In genomic region chr3:36521073-36522060, GRCm38 (mm10) we compare ENCODE assay signal across 8 mouse cellular contexts. TPM values are rescaled to one million over a fixed set of nuclear protein-coding genes. Genes with fewer than 3 reads are reported as not detected.
A peak's percentile ranks its signal among the peaks of the same experiment; 100 is the strongest.
DNase-seq lines count a peak whose midpoint lies in the region; ATAC-seq lines count a peak whose summit lies in the region.

Gene Gm11549, minus strand, starts transcription at chr3:36521813.

- under 1% methylated on average over 51 of the region's 51 CpGs for WGBS in lung, embryonic 16.5 days
- under 1% methylated on average over 51 of the region's 51 CpGs for WGBS in neural tube, embryonic 11.5 days

- peak within 1 kb of the TSS; percentile 25 for H3K9ac ChIP-seq in lung, embryonic 16.5 days (ENCODE audit: low read length)
- H3K9ac ChIP-seq in neural tube, embryonic 11.5 days (ENCODE audit: low read length) = peak within 1 kb of the TSS; percentile 56

- H3K27ac ChIP-seq in lung, embryonic 16.5 days (ENCODE audit: low read length) = no peak within 1 kb of the TSS
- H3K27ac ChIP-seq in neural tube, embryonic 11.5 days (ENCODE audit: low read depth, low read length) = no peak within 1 kb of the TSS

- H3K4me1 ChIP-seq in lung, embryonic 16.5 days (replicated peaks; ENCODE audit: control insufficient read depth, insufficient read depth, low read length) = peaks cover 2% of the 10 kb centered on the region; the same call in 1 of the 2 replicates
- H3K4me1 ChIP-seq in neural tube, embryonic 11.5 days (ENCODE audit: control insufficient read depth, insufficient read depth, low read length) = no peaks in the 10 kb centered on the region

- peaks cover 18% of the 10 kb centered on the region for H3K27me3 ChIP-seq in lung, embryonic 16.5 days (ENCODE audit: control insufficient read depth, insufficient read depth, low read depth, low read length)
- H3K27me3 ChIP-seq in neural tube, embryonic 11.5 days (ENCODE audit: control insufficient read depth, insufficient read depth, low read length) = peaks cover 23% of the 10 kb centered on the region

- DNase-seq in adrenal gland, adult 18-20 months (ENCODE audit: low spot score in 2 of 2) = peak; percentile 27 to 30
- DNase-seq in adrenal gland, adult 8-10 months = no peak
- DNase-seq in lung, postnatal 25 days (ENCODE audit: low spot score) = no peak
- peak in 1 of 2 experiments; percentile 48 for DNase-seq in left cerebral cortex, adult 8-10 months (ENCODE audit: low spot score in 2 of 2)
- peak; percentile 54 for DNase-seq in neural tube, embryonic 11.5 days (ENCODE audit: low spot score)
- no peak for DNase-seq in urinary bladder, adult 2 months (ENCODE audit: low spot score)

- peak; percentile 70; the same call in 1 of the 2 replicates for ATAC-seq in lung, embryonic 16.5 days (ENCODE audit: low read depth)
- peak; percentile 54 for ATAC-seq in frontal cortex, adult (ENCODE audit: low TSS enrichment)
- ATAC-seq in neural tube, embryonic 11.5 days (ENCODE audit: insufficient read depth, low FRiP score, low TSS enrichment) = peak; percentile 31; the same call in 1 of the 2 replicates

- no peaks in the 10 kb centered on the region for H3K9me3 ChIP-seq in lung, embryonic 16.5 days (ENCODE audit: control insufficient read depth, low read length)
- H3K9me3 ChIP-seq in neural tube, embryonic 11.5 days (ENCODE audit: control insufficient read depth, low read length) = no peaks in the 10 kb centered on the region

- H3K36me3 ChIP-seq in lung, embryonic 16.5 days (ENCODE audit: control insufficient read depth, insufficient read depth, low read length) = no peaks in the 10 kb centered on the region
- no peaks in the 10 kb centered on the region for H3K36me3 ChIP-seq in neural tube, embryonic 11.5 days (ENCODE audit: control insufficient read depth, insufficient read depth, low read length)

- H3K4me2 ChIP-seq in lung, embryonic 16.5 days (ENCODE audit: low read depth, low read length) = peak within 1 kb of the TSS; percentile 64
- H3K4me2 ChIP-seq in neural tube, embryonic 11.5 days (ENCODE audit: low read depth) = peak within 1 kb of the TSS; percentile 82

- H3K4me3 ChIP-seq in lung, embryonic 16.5 days (ENCODE audit: low read length) = peak within 1 kb of the TSS; percentile 45
- peak within 1 kb of the TSS; percentile 42 for H3K4me3 ChIP-seq in neural tube, embryonic 11.5 days (ENCODE audit: low read depth, low read length)

RNA-seq across cellular contexts. Expression of gene Gm11549, which starts in this region (rescaled TPM):
- not detected for total RNA-seq in adrenal gland, adult 18-20 months (2021)
- not detected for total RNA-seq in adrenal gland, adult 8-10 months (2022)
- 0.09 and 0.16 TPM in 2 replicates for polyA plus RNA-seq in lung, embryonic 16.5 days (2015; fragmentation: Nextera tagmentation; extraction: Ambion mirVana)
- total RNA-seq in left cerebral cortex, adult 8-10 months (2022) = 10 to 100 TPM; 24.5 to 30.0 (median 28.1) TPM
- 0.11 and 0.16 TPM in 2 replicates for polyA plus RNA-seq in neural tube, embryonic 11.5 days (2014; fragmentation: Nextera tagmentation; extraction: Ambion mirVana)
- 0.04 and 0.07 TPM in 2 replicates for polyA plus RNA-seq in urinary bladder, adult 2 months (2012; rRNA removed)

Comparison
In these comparisons a context has a peak if more than half of its experiments do, and no peak if none do; other contexts are left out.
1. RNA of gene Gm11549 (total RNA-seq): 24.5 to 30.0 TPM in left cerebral cortex, adult 8-10 months; not detected in adrenal gland, adult 18-20 months and not detected in adrenal gland, adult 8-10 months; every median in the first group is over 10 times any median in the second.
2. Peak in DNase-seq in adrenal gland, adult 18-20 months; RNA of the gene not detected or under 1 TPM.
3. Peak in ATAC-seq, H3K4me3 ChIP-seq, H3K9ac ChIP-seq and H3K4me2 ChIP-seq in lung, embryonic 16.5 days; RNA of the gene not detected or under 1 TPM.
4. Peak in DNase-seq, ATAC-seq, H3K4me3 ChIP-seq, H3K9ac ChIP-seq and H3K4me2 ChIP-seq in neural tube, embryonic 11.5 days; RNA of the gene not detected or under 1 TPM.
5. Peak in every context shown above with its lines, with median percentiles within 50 percentile points of each other: ATAC-seq.